Mouse (Mus musculus) embryonic facial prominence, embryonic 13.5 days (tissue): ENCODE data around the gene Ube4b. TPM values are rescaled to one million over a fixed set of nuclear protein-coding genes. Genes with fewer than 3 reads are reported as not detected.
A peak's percentile ranks its signal among the peaks of the same experiment; 100 is the strongest.

Experiments used
- ATAC-seq: fragments of 200-750 bp; cut with Nextera tagmentation; 2 replicates; pipeline ENCODE4 v1.8.0; 2017; ENCODE audit warnings: low read depth; ENCODE audit not compliant: insufficient number of reproducible peaks, insufficient read depth, low FRiP score, low TSS enrichment
- H3K27ac ChIP-seq: fragments of 300-500 bp; sonication (generic); 2 replicates; pipeline ENCODE4 v1.5.1; 2015; ENCODE audit warnings: moderate library complexity, mild to moderate bottlenecking, inconsistent platforms
- H3K27me3 ChIP-seq: fragments of 300-500 bp; sonication (generic); 2 replicates; pipeline ENCODE4 v1.6.1; 2015; ENCODE audit warnings: mild to moderate bottlenecking, inconsistent platforms
- H3K36me3 ChIP-seq: fragments of 300-500 bp; sonication (generic); 2 replicates; pipeline ENCODE4 v1.6.1; 2015; ENCODE audit warnings: mild to moderate bottlenecking, inconsistent platforms
- H3K4me1 ChIP-seq: fragments of 300-500 bp; sonication (generic); 2 replicates; pipeline ENCODE4 v1.6.1; 2015; ENCODE audit warnings: inconsistent platforms
- H3K4me2 ChIP-seq: fragments of 300-500 bp; sonication (generic); 2 replicates; pipeline ENCODE4 v1.6.1; 2015; ENCODE audit warnings: moderate library complexity, mild to moderate bottlenecking, inconsistent platforms
- H3K4me3 ChIP-seq: fragments of 300-500 bp; sonication (generic); 2 replicates; pipeline ENCODE4 v1.5.1; 2015; ENCODE audit warnings: mild to moderate bottlenecking, inconsistent platforms
- H3K9ac ChIP-seq: fragments of 300-500 bp; sonication (generic); 2 replicates; pipeline ENCODE4 v1.6.1; 2015; ENCODE audit warnings: mild to moderate bottlenecking, inconsistent platforms
- H3K9me3 ChIP-seq: fragments of 300-500 bp; sonication (generic); 2 replicates; pipeline ENCODE4 v1.6.1; 2016; ENCODE audit warnings: inconsistent platforms
- WGBS: fragments of 180-500 bp; shearing (Covaris S2); methylation state at CpG from one replicate; pipeline ENCODE4 v1.1.7; 2015; ENCODE audit warnings: mixed read lengths; 5-methylcytosine and 5-hydroxymethylcytosine counted together
- polyA plus RNA-seq: library from polyadenylated mRNA; unstranded; fragments of >200 nt; fragmentation: Nextera tagmentation; extraction: Ambion mirVana; gene quantifications from 2 replicates; pipeline ENCODE4 v1.2.1, GENCODE M21; 2015

Gene Ube4b
- polyA plus RNA-seq, 1 experiment from 2014 or later = 49.4 TPM

DNA sequence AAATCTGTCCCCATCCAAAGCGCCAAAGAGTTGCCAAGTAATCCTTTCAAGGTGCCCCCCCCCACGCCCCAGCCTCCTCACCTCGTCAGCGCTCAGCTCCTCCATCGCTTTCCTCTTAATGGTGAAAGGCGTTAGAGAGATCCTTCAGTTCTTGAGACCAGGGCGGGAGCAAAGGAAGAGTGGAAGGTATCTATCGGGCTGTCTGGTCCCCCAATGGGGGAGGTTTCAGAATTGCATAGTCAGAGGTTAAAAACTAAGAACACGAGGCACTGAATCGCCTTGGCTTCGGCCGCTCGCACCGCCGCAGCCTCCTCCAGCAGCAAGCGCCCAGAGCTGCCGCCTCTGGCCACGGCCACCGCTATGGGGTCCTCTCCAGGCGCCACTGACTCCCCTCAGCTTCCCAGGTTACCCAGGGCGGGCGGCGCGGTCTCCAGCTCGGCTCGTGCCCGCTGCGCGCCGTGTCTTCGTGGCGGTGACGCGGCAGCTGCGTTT is 702 bp downstream of the Ube4b start:
- Histone ChIP-seq H3K4me3 (peak overlapping the region; percentile 94), H3K27ac (peak overlapping the region; percentile 99), H3K36me3 (0 out of 2 replicates have a peak, but pooled peaks cover 4% of the 10 kb centered on the region), H3K9me3 (no peaks in the 10 kb centered on the region), H3K4me1 (peaks cover 18% of the 10 kb centered on the region), H3K27me3 (no peaks in the 10 kb centered on the region), H3K9ac (peak overlapping the region; percentile 95), H3K4me2 (peak overlapping the region; percentile 81)
- ATAC-seq = peak; percentile 66
- WGBS = under 1% methylated on average over 35 of the region's 35 CpGs

GRCm38 (mm10) chr4:149424755-149425154 is 1.8 kb downstream of the Ube4b start:
- Histone ChIP-seq H3K4me2 (peak overlapping the region; percentile 81), H3K9ac (peak overlapping the region; percentile 62), H3K27me3 (no peaks in the 10 kb centered on the region), H3K36me3 (0 out of 2 replicates have a peak, but pooled peaks cover 4% of the 10 kb centered on the region), H3K9me3 (no peaks in the 10 kb centered on the region), H3K4me1 (peaks cover 18% of the 10 kb centered on the region), H3K4me3 (peak overlapping the region; percentile 94), H3K27ac (0 out of 2 replicates have a peak overlapping the region, but pooled peaks have one; percentile 51)
- ATAC-seq = no peak
- under 1% methylated on average over 9 of the region's 9 CpGs for WGBS

- no peak overlapping the region for H3K9ac ChIP-seq
- no peak overlapping the region for H3K4me3 ChIP-seq
- ATAC-seq = no peak
- peak overlapping the region; percentile 33; the same call in 1 of the 2 replicates for H3K27ac ChIP-seq
- no peak overlapping the region for H3K4me2 ChIP-seq
- H3K36me3 ChIP-seq = 0 out of 2 replicates have a peak, but pooled peaks cover 10% of the 10 kb centered on the region
- peaks cover 50% of the 10 kb centered on the region for H3K4me1 ChIP-seq
- WGBS = 50% methylated on average over 5 of the region's 5 CpGs
- no peaks in the 10 kb centered on the region for H3K27me3 ChIP-seq
- H3K9me3 ChIP-seq = no peaks in the 10 kb centered on the region
These were observed 8.6 kb downstream of the Ube4b start for GRCm38 (mm10) chr4:149417854-149418365.

GRCm38 (mm10) chr4:149416986-149417385 is 9.6 kb downstream of the Ube4b start:
- H3K4me1 ChIP-seq = peaks cover 49% of the 10 kb centered on the region
- WGBS = 72% methylated on average over 2 of the region's 2 CpGs
- H3K27ac ChIP-seq = 0 out of 2 replicates have a peak overlapping the region, but pooled peaks have one; percentile 73
- no peaks in the 10 kb centered on the region for H3K27me3 ChIP-seq
- H3K4me3 ChIP-seq = no peak overlapping the region
- no peak overlapping the region for H3K9ac ChIP-seq
- H3K9me3 ChIP-seq = no peaks in the 10 kb centered on the region
- ATAC-seq = no peak
- H3K4me2 ChIP-seq = no peak overlapping the region
- peaks cover 14% of the 10 kb centered on the region; the same call in 1 of the 2 replicates for H3K36me3 ChIP-seq

- H3K4me1 ChIP-seq = peaks cover 44% of the 10 kb centered on the region
- H3K27ac ChIP-seq = peak overlapping the region; percentile 73
- no peak for ATAC-seq
- H3K4me2 ChIP-seq = peak overlapping the region; percentile 40
- peaks cover 11% of the 10 kb centered on the region; the same call in 1 of the 2 replicates for H3K36me3 ChIP-seq
- no peak overlapping the region for H3K4me3 ChIP-seq
- H3K27me3 ChIP-seq = no peaks in the 10 kb centered on the region
- H3K9ac ChIP-seq = peak overlapping the region; percentile 17; the same call in 1 of the 2 replicates
- no peaks in the 10 kb centered on the region for H3K9me3 ChIP-seq
- WGBS = 55% methylated on average over 10 of the region's 10 CpGs
These were observed 10.1 kb downstream of the Ube4b start for GRCm38 (mm10) chr4:149416417-149416816.

- no peaks in the 10 kb centered on the region for H3K9me3 ChIP-seq
- ATAC-seq = no peak
- H3K27me3 ChIP-seq = no peaks in the 10 kb centered on the region
- H3K4me1 ChIP-seq = peaks cover 41% of the 10 kb centered on the region
- H3K36me3 ChIP-seq = peaks cover 14% of the 10 kb centered on the region; the same call in 1 of the 2 replicates
- H3K4me3 ChIP-seq = 0 out of 2 replicates have a peak overlapping the region, but pooled peaks have one; percentile 1
- H3K4me2 ChIP-seq = peak overlapping the region; percentile 40
- H3K9ac ChIP-seq = 0 out of 2 replicates have a peak overlapping the region, but pooled peaks have one; percentile 17
- WGBS = 21% methylated on average over 13 of the region's 13 CpGs
- H3K27ac ChIP-seq = peak overlapping the region; percentile 73
These were observed 10.8 kb downstream of the Ube4b start for GRCm38 (mm10) chr4:149415651-149416169.

DNA sequence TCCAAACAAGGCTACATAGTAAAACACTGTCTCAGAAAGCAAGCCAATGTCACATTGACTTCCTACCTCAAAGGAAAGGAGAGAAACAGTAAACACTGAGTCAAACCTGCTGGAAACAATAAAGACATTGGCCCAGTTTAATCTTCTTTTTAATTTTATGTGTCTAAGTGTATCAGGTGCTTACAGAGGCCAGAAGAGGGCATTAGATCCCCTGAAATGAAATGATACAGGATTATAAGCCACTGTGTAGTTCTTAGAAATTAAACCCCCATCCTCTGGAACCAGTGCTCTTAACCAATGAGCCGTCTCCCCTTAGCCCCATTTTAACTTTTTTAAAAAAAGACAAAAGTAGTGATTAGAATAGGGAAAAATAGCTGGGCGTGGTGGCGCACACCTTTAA is 12.3 kb downstream of the Ube4b start:
- Histone ChIP-seq H3K27me3 (no peaks in the 10 kb centered on the region), H3K4me1 (peaks cover 41% of the 10 kb centered on the region)
- WGBS = 88% methylated on average over 3 of the region's 3 CpGs

GRCm38 (mm10) chr4:149409759-149410158 is 16.8 kb downstream of the Ube4b start:
- ATAC-seq = no peak
- Histone ChIP-seq H3K9me3 (no peaks in the 10 kb centered on the region), H3K4me1 (peaks cover 17% of the 10 kb centered on the region), H3K4me2 (no peak overlapping the region), H3K9ac (no peak overlapping the region), H3K27me3 (no peaks in the 10 kb centered on the region), H3K27ac (no peak overlapping the region), H3K36me3 (peaks cover 20% of the 10 kb centered on the region), H3K4me3 (no peak overlapping the region)
- WGBS = 94% methylated on average over 4 of the region's 4 CpGs

More for the DNA sequence above, 12.3 kb downstream of the Ube4b start:
- no peak for ATAC-seq
- Histone ChIP-seq H3K36me3 (peaks cover 18% of the 10 kb centered on the region), H3K9ac (no peak overlapping the region), H3K4me3 (no peak overlapping the region), H3K27ac (no peak overlapping the region), H3K9me3 (no peaks in the 10 kb centered on the region), H3K4me2 (no peak overlapping the region)

DNA sequence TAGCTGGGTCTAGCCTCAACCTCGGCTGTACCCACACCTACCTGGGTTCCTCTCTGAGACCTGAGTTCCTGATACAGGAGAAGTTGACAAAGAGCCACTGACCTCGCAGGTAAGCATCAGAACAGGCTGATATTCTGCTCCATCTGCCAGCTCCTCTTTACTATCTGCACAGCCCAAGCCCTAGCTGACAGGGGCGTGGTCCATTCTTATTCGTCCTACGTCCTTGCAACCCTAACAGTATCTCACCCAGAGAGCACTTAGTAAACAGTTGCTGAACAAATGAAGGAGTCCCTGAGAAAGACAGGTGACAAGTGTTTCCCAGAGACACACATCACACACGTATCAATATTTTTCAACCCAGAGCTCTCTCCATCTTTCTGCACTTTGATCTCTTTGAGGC is 18.2 kb downstream of the Ube4b start:
- ATAC-seq = no peak
- Histone ChIP-seq H3K27ac (no peak overlapping the region), H3K9ac (no peak overlapping the region), H3K27me3 (no peaks in the 10 kb centered on the region), H3K4me1 (peaks cover 31% of the 10 kb centered on the region), H3K9me3 (no peaks in the 10 kb centered on the region), H3K4me3 (no peak overlapping the region), H3K4me2 (no peak overlapping the region), H3K36me3 (peaks cover 20% of the 10 kb centered on the region)
- 94% methylated on average over 6 of the region's 6 CpGs for WGBS

- peaks cover 17% of the 10 kb centered on the region for H3K36me3 ChIP-seq
These were observed 19.1 kb downstream of the Ube4b start for GRCm38 (mm10) chr4:149407461-149407860.

GRCm38 (mm10) chr4:149405713-149406443 is 20.7 kb downstream of the Ube4b start:
- peaks cover 11% of the 10 kb centered on the region for H3K36me3 ChIP-seq
- WGBS = 60% methylated on average over 16 of the region's 16 CpGs
- no peaks in the 10 kb centered on the region for H3K27me3 ChIP-seq
- H3K9ac ChIP-seq = no peak overlapping the region
- ATAC-seq = no peak
- peak overlapping the region; percentile 55; the same call in 1 of the 2 replicates for H3K27ac ChIP-seq
- H3K4me1 ChIP-seq = peaks cover 54% of the 10 kb centered on the region
- H3K4me2 ChIP-seq = no peak overlapping the region
- no peak overlapping the region for H3K4me3 ChIP-seq
- H3K9me3 ChIP-seq = no peaks in the 10 kb centered on the region

More at GRCm38 (mm10) chr4:149407461-149407860, 19.1 kb downstream of the Ube4b start:
- Histone ChIP-seq H3K27me3 (no peaks in the 10 kb centered on the region), H3K9ac (no peak overlapping the region), H3K27ac (no peak overlapping the region), H3K9me3 (no peaks in the 10 kb centered on the region), H3K4me1 (peaks cover 40% of the 10 kb centered on the region), H3K4me2 (no peak overlapping the region), H3K4me3 (no peak overlapping the region)
- no peak for ATAC-seq
- WGBS = 84% methylated on average over 5 of the region's 5 CpGs
